Mouse (Mus musculus) urinary bladder, postnatal 25 days (tissue): ENCODE results near the gene Zscan4-ps1.
"Not testable (repeated sequence)": the region's sequence is repeated elsewhere in the genome, so short reads cannot be mapped to it uniquely, and the experiment has no call there.

Source experiments
- DNase-seq: peaks from one replicate; pipeline ENCODE4 v3.0.0; 2022; ENCODE audit warnings: low spot score

The Zscan4-ps1 gene

GRCm38 (mm10) chr7:11069591-11069990 is at the start of gene Zscan4-ps1:
TSS of gene Zscan4-ps1 (minus strand) at chr7:11069691.
- not testable (repeated sequence) for DNase-seq
